Mouse (Mus musculus): Measurements from ENCODE around the gene Trpc2. TPM values are rescaled to one million over a fixed set of nuclear protein-coding genes. Genes with fewer than 3 reads are reported as not detected.

Gene Trpc2
- polyA plus RNA-seq, 1 experiment, result not detected

DNA sequence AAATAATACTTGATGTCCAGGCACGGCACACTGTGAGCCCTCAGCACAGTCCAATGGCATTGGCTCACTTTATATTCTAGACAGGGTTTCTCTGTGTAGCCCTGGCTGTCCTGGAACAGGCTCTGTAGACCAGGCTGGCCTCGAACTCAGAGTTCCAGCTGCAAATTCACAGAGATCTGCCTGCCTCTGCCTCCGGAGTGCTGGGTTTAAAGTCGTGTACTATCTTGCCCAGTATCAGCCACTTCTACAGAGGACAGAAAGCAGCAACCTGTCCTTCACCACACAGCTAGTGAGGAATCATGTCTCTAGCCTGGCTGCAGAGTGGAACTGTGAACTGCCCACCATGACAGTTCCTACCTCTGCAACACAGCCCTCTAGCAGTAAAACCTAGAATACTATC, 26.8 kb downstream of the Trpc2 start:
- TF ChIP-seq CTCF (IDR thresholded peaks at IDR 0.05; ENCODE audit: control insufficient read depth, insufficient read depth, insufficient read length) (no peak), CEBPB (IDR thresholded peaks at IDR 0.05; ENCODE audit: low read depth) (no peak), MYOG (IDR thresholded peaks at IDR 0.05; ENCODE audit: control insufficient read depth, extremely low read depth, insufficient read length) (no peak), MYOD1 (IDR thresholded peaks at IDR 0.05; ENCODE audit: control insufficient read depth, insufficient read length, low read depth) (no peak), FOSL1 (IDR thresholded peaks at IDR 0.05; ENCODE audit: insufficient read depth, low read length, poor library complexity, severe bottlenecking) (no peak), MAX (IDR thresholded peaks at IDR 0.05) (no peak), USF1 (IDR thresholded peaks at IDR 0.05; ENCODE audit: low read depth) (no peak)
- no peaks in the 10 kb centered on the region for H3K79me3 ChIP-seq (ENCODE audit: low read depth)
- no peaks in the 10 kb centered on the region for H3K36me3 ChIP-seq (ENCODE audit: control insufficient read depth, insufficient read depth)
- peaks cover 17% of the 10 kb centered on the region for H3K27me3 ChIP-seq (ENCODE audit: control insufficient read depth, insufficient read depth, insufficient read length)
- H3K4me3 ChIP-seq (ENCODE audit: insufficient read depth, poor library complexity, severe bottlenecking), result no peak overlapping the region
- no peaks in the 10 kb centered on the region for H3K79me2 ChIP-seq (ENCODE audit: control insufficient read depth, insufficient read depth)
- H3ac ChIP-seq (ENCODE audit: control insufficient read depth, insufficient read length, low read depth), result no peak overlapping the region

DNA sequence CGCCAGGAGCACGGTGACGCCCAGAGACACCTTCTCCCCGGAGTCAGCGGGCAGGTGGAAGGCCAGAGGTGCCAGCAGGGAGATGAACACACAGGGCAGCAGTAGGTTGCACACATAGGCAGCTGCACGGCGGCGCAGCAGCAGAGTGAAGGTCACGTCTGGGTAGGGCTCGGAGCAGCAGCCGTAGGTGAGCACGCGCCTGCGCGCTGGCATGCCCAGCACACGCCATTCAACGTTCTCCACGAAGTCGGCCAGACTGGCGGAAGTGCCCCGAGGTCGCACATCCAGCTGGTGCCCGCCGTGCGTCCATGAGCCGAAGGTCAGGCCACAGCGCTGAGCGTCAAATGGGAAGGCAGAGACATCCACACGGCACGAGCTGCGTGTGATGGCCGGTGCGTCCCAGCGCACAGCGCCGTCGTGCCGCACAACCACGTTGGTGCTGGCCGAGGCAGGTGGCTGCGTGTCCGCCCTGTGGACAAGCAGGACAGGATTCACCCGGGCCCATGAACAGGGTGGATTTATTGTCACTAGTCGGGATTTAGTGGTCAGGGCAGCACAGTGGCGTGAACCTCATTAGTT, 30.3 kb downstream of the Trpc2 start:
- no peak overlapping the region for H3ac ChIP-seq (ENCODE audit: control insufficient read depth, insufficient read length, low read depth)
- H3K27me3 ChIP-seq (ENCODE audit: control insufficient read depth, insufficient read depth, insufficient read length), result peaks cover 7% of the 10 kb centered on the region
- TF ChIP-seq MYOD1 (IDR thresholded peaks at IDR 0.05; ENCODE audit: control insufficient read depth, insufficient read length, low read depth) (no peak), CEBPB (IDR thresholded peaks at IDR 0.05; ENCODE audit: low read depth) (no peak), FOSL1 (IDR thresholded peaks at IDR 0.05; ENCODE audit: insufficient read depth, low read length, poor library complexity, severe bottlenecking) (no peak), MYOG (IDR thresholded peaks at IDR 0.05; ENCODE audit: control insufficient read depth, extremely low read depth, insufficient read length) (no peak), MAX (IDR thresholded peaks at IDR 0.05) (no peak), CTCF (IDR thresholded peaks at IDR 0.05; ENCODE audit: control insufficient read depth, insufficient read depth, insufficient read length) (no peak), USF1 (IDR thresholded peaks at IDR 0.05; ENCODE audit: low read depth) (no peak)
- H3K79me3 ChIP-seq (ENCODE audit: low read depth), result no peaks in the 10 kb centered on the region
- H3K4me3 ChIP-seq (ENCODE audit: insufficient read depth, poor library complexity, severe bottlenecking), result no peak overlapping the region
- no peaks in the 10 kb centered on the region for H3K79me2 ChIP-seq (ENCODE audit: control insufficient read depth, insufficient read depth)
- H3K36me3 ChIP-seq (ENCODE audit: control insufficient read depth, insufficient read depth), result no peaks in the 10 kb centered on the region

- Histone ChIP-seq H3ac (ENCODE audit: control insufficient read depth, insufficient read length, low read depth) (no peak within 1 kb of the TSS), H3K79me2 (ENCODE audit: control insufficient read depth, insufficient read depth) (no peaks in the 10 kb centered on the region), H3K36me3 (ENCODE audit: control insufficient read depth, insufficient read depth) (peaks cover 22% of the 10 kb centered on the region), H3K79me3 (ENCODE audit: low read depth) (no peaks in the 10 kb centered on the region), H3K27me3 (ENCODE audit: control insufficient read depth, insufficient read depth, insufficient read length) (peaks cover 7% of the 10 kb centered on the region), H3K4me3 (ENCODE audit: insufficient read depth, poor library complexity, severe bottlenecking) (no peak within 1 kb of the TSS)
- no peak for TF ChIP-seq MYOD1 (IDR thresholded peaks at IDR 0.05; ENCODE audit: control insufficient read depth, insufficient read length, low read depth)
- no peak for TF ChIP-seq USF1 (IDR thresholded peaks at IDR 0.05; ENCODE audit: low read depth)
- no peak for TF ChIP-seq MAX (IDR thresholded peaks at IDR 0.05)
- no peak for TF ChIP-seq CEBPB (IDR thresholded peaks at IDR 0.05; ENCODE audit: low read depth)
- TF ChIP-seq MYOG (IDR thresholded peaks at IDR 0.05; ENCODE audit: control insufficient read depth, extremely low read depth, insufficient read length), result no peak
- TF ChIP-seq FOSL1 (IDR thresholded peaks at IDR 0.05; ENCODE audit: insufficient read depth, low read length, poor library complexity, severe bottlenecking), result no peak
- TF ChIP-seq CTCF (IDR thresholded peaks at IDR 0.05; ENCODE audit: control insufficient read depth, insufficient read depth, insufficient read length), result no peak
Measured at GRCm38 (mm10) chr7:102116579-102117331, 33.8 kb downstream of the Trpc2 start, which contains the start of gene Chrna10. TSS of gene Chrna10 (minus strand) at chr7:102116828.

DNA sequence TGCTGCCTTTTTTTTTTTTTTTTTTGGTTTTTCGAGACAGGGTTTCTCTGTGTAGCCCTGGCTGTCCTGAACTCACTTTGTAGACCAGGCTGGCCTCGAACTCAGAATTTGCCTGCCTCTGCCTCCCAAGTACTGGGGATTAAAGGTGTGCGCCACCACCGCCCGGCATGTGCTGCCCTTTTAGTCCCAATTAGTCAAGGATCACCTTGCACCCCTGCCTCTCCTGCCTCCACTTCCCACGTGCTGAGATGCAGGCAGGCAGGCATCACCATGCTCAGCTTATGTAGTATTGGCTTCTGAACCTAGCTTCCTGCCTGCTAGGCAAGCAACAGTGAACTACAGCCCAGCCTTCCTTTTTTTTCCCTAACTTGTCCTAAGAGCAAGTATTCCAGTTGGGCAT, 34.5 kb downstream of the Trpc2 start:
- Histone ChIP-seq H3K79me3 (ENCODE audit: low read depth) (no peaks in the 10 kb centered on the region), H3K79me2 (ENCODE audit: control insufficient read depth, insufficient read depth) (no peaks in the 10 kb centered on the region), H3K4me3 (ENCODE audit: insufficient read depth, poor library complexity, severe bottlenecking) (no peak overlapping the region), H3K36me3 (ENCODE audit: control insufficient read depth, insufficient read depth) (peaks cover 28% of the 10 kb centered on the region), H3ac (ENCODE audit: control insufficient read depth, insufficient read length, low read depth) (no peak overlapping the region), H3K27me3 (ENCODE audit: control insufficient read depth, insufficient read depth, insufficient read length) (peaks cover 7% of the 10 kb centered on the region)
- TF ChIP-seq MYOG (IDR thresholded peaks at IDR 0.05; ENCODE audit: control insufficient read depth, extremely low read depth, insufficient read length) (no peak), MAX (IDR thresholded peaks at IDR 0.05) (no peak), MYOD1 (IDR thresholded peaks at IDR 0.05; ENCODE audit: control insufficient read depth, insufficient read length, low read depth) (no peak), CEBPB (IDR thresholded peaks at IDR 0.05; ENCODE audit: low read depth) (no peak), CTCF (IDR thresholded peaks at IDR 0.05; ENCODE audit: control insufficient read depth, insufficient read depth, insufficient read length) (no peak), FOSL1 (IDR thresholded peaks at IDR 0.05; ENCODE audit: insufficient read depth, low read length, poor library complexity, severe bottlenecking) (no peak), USF1 (IDR thresholded peaks at IDR 0.05; ENCODE audit: low read depth) (no peak)

DNA sequence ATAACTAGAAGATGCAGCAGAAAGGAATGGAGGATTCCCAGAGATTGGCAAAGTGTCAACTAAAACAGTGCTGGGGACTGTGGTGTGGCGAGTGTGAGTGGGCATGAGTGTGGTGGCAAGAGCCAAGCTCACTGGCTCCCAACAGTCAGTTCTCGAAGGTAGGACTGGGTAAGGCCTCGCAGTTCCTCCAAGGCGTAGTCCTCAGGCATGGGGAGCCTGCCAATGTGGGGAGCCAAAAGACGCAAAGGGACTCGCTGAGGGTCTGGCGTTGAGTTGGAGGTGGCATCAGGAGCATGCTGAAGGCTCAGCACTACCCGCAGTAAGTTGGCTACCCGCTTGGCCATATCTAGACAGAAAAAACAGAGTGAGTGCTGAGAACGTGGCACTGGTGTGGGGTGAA, 37.4 kb downstream of the Trpc2 start:
- Histone ChIP-seq H3K36me3 (ENCODE audit: control insufficient read depth, insufficient read depth) (peaks cover 57% of the 10 kb centered on the region), H3K4me3 (ENCODE audit: insufficient read depth, poor library complexity, severe bottlenecking) (no peak overlapping the region), H3K79me2 (ENCODE audit: control insufficient read depth, insufficient read depth) (no peaks in the 10 kb centered on the region), H3K27me3 (ENCODE audit: control insufficient read depth, insufficient read depth, insufficient read length) (no peaks in the 10 kb centered on the region), H3K79me3 (ENCODE audit: low read depth) (no peaks in the 10 kb centered on the region), H3ac (ENCODE audit: control insufficient read depth, insufficient read length, low read depth) (no peak overlapping the region)
- TF ChIP-seq MAX (IDR thresholded peaks at IDR 0.05) (no peak), CTCF (IDR thresholded peaks at IDR 0.05; ENCODE audit: control insufficient read depth, insufficient read depth, insufficient read length) (no peak), USF1 (IDR thresholded peaks at IDR 0.05; ENCODE audit: low read depth) (no peak), FOSL1 (IDR thresholded peaks at IDR 0.05; ENCODE audit: insufficient read depth, low read length, poor library complexity, severe bottlenecking) (no peak), CEBPB (IDR thresholded peaks at IDR 0.05; ENCODE audit: low read depth) (no peak), MYOG (IDR thresholded peaks at IDR 0.05; ENCODE audit: control insufficient read depth, extremely low read depth, insufficient read length) (no peak), MYOD1 (IDR thresholded peaks at IDR 0.05; ENCODE audit: control insufficient read depth, insufficient read length, low read depth) (no peak)

Data from C2C12 (cell line).